Mouse (Mus musculus) CH12F3 (cell line): Measurements from ENCODE around the gene Taco1.
"Not testable (repeated sequence)": the region's sequence is repeated elsewhere in the genome, so short reads cannot be mapped to it uniquely, and the experiment has no call there.

ENCODE experiments used
- in situ Hi-C: fragments of 300-500 bp; cut with MboI; formaldehyde crosslinking; loops from 2 replicates; pipeline ENCODE4 v1.14.3; 2020; ENCODE audit warnings: low sequenced_read_pairs

Taco1 gene

DNA sequence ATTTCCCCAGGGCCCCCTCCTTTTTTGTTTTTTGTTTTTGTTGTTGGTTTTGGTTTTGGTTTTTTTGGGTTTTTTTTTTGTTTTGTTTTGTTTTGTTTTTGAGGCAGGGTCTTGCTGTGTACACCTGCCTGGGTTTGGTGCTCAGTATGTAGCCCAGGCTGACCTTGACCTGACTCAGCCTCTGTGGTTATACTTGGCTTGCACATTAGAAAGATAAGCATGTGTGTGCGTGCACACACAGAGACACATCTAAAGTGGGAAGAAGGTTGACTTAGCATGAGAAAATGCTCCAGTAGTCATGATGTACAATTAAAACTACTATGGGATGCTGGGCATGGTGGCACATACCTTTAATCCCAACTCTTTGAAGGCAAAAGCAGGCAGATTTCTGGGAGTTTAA is 5.3 kb upstream of the Taco1 start:
- in situ Hi-C loops = no loop called here

DNA sequence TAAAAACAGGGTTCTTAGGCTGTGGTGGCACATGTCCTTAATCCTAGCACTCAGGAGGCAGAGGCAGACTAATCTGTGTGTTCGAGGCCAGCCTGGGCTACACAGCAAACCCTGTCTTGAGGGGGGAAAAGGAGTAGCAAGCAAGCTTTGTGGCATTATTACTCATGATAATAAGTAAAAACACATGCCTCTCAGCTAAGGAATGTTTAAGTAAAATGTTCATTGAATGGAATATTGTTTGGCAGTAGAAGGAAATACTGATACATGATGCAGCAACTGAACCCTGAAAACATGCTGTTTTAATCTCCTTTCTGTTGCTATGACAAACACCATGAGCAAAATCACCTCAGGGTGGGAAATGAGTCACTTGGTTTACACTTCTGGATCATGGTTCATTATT is 4.5 kb upstream of the Taco1 start:
- in situ Hi-C loops = no loop called here

DNA sequence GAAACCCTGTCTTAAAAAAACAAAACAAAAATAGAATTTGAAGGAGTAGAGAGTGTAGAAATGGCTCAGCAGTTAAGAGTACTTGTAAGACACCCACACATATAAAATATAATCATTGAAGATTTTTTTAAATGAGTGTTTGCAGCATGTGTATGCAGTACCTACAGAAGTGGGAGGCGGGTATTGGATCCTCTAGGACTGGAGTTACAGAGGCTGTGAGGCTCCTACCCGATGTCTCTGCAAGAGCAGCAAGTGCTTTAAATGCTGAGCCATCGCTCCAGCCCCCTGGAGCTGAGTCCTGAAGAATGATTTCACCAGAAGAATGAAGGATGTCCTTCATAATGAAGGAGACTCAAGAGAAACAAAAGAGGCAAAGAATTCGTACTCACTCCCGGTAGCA is 2.1 kb upstream of the Taco1 start:
- in situ Hi-C loops = no loop called here

DNA sequence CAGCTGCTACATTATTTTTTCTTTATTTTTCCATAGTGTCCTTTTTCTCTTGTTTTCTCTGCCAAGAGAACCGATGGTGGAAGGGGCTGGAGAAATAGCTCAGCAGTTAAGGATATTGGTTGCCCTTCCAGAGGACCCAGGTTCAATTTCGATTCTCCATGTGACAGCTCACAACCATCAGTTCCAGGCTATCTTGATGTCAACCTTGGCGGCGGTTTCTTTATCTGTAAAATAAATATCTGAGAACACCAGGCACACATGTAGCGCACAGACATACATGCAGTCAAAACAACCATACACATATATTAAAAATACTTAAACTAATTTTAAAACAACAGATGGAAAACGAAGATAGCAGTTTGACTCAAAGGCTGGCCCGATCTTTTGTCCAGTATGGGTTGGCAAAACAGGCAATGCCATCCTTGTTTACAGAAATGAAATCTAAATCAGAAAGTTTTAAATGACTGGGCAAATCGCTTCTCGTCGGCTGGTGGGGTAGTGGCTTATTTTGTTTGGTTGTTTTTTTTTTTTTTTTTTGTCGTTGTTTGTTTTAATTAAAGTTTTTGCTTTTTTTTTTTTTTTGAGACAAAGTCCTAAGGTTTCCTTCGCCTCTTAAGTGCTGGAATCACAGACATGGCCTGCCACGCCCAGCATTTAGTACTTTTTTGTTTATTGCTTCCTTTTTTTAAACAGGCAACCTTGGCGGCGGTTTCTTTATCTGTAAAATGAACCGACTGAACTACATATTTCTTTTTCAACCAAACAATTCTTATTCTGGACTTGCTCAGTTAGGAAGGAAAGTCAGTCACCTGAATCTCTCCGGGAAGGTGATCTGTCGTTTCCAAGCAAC is 563 bp upstream of the Taco1 start:
- in situ Hi-C loops = no loop called here

DNA sequence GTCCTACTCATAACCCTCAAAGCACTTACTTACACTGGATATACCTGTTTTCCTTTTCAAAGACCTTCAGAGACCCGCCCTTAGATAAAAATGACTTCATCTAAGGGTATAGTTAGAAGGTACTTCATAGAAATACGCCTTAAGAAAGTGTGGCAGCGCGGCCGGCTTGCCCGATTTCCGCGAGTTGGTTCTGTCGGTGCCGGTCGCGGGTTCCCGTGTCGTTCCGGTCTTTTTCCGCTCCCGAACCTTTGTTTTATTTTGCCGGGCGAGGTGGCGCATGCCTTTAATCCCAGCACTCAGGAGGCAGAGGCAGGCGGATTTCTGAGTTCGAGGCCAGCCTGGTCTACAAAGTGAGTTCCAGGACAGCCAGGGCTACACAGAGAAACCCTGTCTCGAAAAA is 755 bp downstream of the Taco1 start:
- in situ Hi-C loops = not testable (repeated sequence)

DNA sequence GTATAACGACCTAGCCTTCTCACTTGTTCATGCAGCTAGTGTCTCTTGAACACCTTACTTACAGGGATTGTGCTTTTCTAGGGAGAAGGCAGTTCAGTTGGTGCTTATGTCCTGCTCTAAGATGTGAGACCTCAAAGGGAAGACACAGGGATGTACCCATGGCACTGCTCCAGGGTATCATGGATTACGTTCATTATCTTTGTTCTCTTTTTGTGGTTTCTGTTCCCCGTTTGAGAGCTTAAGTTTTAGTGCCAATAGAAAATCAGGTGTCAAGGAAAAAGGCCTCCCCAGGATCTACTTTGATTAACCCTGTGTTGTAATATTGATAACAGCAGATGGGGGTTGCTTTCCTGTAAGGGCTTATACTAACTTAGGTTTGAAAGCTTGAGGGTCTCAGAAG is 7.9 kb downstream of the Taco1 start:
- in situ Hi-C loops = no loop called here

DNA sequence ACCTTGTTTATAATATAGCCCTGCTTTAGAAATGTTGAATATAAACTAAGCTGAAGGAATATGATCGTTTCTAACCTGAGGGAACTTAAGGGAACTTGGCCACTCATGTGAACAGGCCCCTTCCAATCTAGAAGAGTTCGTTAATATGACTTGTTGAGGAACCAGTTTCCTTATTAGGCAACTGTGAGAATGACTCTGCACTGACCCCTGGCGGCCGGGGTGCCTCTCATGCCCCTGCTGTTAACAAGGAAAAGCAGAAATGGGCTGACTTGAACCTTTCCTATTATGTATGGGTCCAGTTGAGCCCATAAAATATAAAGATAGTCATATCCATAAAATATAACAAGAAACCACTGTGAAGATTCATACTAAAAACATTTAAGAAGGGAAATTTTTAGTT is 10.5 kb downstream of the Taco1 start:
- in situ Hi-C loops = no loop called here

DNA sequence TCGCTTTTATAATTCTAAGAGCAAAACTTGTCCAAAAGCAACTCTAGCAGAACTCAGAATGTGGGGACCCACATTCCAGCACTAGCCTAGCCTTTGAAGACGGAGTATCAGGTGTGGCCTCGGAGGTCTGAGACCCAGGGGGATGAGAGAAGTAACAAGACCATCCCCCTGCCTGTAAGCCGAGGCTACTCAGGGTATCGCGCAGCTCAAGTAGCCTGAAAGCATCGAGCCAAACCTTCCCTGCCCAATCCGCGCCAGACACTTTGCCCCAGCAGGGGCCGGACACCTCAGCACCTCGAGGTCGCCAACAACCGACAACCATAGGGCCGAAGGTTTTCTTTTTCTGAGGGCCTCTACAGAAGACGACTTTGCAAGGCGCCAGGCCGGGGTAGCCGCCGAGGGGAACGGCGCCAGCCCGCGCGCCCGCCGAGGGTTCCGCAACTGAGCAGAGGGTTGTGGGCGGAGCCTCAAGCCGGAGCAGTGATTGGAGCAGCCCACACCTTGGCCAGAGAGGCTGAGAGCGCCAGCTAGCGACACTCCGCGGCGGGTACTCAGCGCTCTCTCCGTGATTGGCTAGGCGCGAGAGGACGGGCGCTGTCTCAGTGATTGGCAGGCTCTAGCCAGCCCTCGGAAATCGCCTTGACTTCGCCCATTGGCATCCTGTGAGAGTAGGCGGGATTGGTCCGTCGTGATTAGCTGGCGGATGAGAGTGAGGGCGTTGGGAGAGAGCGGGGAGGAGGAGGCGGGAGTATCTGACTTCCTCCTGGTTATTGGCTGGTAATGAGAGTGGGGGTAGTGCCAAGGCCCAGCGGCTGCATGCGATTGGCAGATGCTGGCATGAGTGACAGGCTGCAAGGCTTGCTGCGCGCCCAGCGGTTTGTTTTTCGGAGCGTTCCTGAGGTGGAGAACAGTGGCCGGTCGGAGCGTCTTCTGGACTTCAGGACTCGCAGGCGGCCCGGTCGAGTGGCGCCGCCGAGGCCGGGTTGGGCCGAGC is 18.1 kb downstream of the Taco1 start, which contains the start of gene Map3k3:
TSS of gene Map3k3 (plus strand) at position 906 of the 994 bp plus-strand sequence.
- in situ Hi-C loops = no loop called here

DNA sequence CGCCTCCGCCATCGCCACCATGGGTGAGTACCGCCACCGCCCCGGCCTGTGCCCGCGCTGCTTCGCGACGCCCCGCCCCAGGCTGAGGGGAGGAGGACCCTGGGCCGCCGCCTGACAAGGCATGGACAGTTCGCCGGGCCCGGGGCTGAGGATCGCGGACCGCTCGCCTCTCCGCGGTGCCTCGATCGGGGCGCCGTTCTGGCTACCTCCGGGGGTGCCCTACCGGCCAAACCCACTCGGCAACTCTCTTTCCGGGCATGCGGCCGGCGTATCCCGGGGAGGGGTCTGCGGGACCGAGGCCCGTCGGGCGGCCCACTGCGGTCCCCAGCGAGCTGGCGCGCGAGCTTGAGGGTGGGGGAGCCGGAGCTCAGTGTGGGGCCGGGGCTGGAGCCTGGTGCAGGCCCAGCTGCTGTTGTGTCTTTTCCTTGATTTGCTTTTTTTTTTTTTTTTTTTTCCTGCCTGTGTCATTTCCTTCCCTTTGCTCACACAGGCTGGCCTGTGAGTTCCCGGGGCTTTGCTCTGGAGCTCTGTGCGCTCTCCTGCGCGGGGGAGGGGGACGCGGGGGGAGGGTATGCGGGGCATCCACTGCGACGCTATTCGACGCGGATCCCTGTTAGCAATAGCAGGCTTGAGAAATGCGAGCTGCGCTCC is 19.2 kb downstream of the Taco1 start:
- in situ Hi-C loops = no loop called here

DNA sequence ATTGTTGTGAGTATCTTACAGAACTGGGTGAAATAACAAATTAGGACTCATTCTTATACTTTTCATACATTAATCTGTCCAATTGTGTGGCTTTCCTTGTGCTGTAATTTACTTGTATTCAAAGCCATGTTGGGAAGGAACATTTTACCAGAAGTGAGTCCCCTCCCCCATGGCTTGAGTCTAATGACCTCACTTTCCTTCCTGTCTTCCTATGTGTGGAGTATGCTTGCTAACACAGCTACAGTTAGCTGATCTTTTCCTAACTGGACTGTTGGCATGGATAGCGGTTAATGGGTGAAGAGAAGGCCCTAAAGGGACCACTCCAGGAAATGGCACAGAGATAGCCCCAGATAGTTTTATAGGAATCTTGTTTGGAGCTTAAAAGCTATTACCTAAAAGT is 32.4 kb downstream of the Taco1 start:
- in situ Hi-C loops = no loop called here

DNA sequence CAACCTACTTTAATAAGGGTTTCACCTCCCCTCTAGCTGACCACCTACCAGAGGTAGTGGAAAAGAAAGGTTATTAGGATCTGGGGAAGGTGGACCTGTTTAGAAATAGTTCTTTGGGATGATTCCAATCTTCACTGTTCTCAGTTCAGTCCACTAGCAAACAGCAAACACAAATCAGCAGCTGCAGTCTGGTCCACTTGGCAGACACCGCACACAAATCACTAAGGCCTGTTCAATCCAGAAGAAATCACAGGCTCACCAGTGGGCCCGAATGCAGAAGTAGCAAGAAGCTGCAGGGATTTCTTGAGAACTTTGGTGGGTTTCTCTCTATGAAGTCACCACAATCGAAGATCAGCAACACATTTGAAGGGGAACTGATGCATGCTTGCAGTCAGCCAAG is 37.0 kb downstream of the Taco1 start:
- in situ Hi-C loops = no loop called here

DNA sequence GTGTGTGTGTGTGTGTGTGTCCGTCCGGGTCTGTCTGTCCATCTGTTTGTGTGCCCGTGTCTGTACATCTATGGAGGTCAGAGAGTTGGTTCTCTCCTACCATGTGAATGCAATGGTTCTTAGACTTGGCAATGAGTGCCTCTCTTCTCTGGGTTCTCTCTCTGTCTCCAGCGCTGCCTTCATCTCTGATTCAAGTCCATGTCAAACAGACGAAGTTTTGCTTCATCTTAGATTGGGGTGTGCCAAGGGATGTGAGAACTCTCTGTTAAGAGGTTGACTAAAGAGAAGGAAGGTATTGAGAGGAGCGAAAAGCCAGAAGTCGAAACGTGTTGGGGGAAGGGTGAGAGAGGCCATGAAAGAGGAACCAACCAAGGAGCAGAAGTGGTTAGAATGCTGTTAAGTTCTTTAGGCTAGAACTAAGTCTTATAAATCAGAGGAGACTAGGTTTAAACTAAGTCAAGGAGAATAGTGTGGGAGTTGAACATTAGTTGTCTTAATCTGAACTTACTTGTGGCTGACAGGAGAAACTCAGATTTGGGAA is 40.3 kb downstream of the Taco1 start:
- in situ Hi-C loops = no loop called here

DNA sequence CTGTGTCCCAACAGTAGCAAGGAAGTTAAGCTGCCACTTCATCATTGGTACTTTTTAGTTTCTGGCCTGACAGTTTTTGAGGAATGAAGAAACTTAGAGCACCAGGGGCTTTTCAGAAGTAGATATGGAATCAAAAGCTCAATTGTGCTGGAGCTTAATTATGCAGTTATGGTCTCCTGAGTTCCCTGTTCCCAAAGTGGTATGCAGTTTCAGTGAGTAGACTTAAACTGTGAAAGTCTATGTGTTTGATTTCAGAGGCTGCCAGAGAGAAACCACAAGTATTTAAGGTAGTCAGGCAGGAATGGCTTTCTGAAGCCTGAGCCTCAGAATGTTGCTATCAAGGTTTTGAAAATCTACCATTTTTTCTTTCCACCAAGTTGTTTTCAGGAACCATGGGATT is 45.8 kb downstream of the Taco1 start:
- in situ Hi-C loops = no loop called here

DNA sequence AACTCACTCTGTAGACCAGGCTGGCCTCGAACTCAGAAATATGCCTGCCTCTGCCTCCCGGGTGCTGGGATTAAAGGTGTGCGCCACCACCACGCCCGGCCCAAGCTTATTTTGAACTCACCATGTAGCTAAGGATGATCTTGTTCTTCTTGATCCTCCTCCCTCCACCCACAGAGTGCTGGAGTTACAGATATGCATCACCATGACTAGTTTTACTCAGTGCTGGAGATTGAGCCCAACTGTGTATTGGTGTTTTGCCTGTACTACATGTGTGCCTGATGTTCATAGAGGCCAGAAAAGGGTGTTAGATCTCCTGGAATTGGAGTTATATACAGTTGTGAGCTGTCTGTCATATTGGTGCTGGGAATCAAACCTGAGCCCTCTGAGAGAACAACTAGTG is 56.4 kb downstream of the Taco1 start:
- in situ Hi-C loops = no loop called here

DNA sequence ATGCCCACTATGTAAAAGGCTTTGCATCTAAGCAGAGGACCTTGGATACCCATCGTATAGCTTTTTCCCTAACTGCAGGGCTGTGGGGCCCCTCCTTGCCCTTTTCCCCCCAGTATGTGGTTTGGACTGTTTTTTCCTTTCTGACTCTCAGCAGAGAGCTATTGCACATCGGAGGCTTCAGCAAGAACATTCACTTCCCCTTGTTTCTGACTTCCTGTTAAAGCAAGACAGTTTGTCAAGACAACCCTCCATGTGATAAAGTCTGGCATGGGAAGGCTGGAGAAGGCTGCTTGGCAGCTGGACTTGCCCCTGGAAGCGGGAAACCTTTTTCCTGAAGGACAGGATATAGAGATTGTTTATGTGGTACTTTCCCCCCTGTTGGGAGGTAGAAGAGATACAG is 56.9 kb downstream of the Taco1 start:
- in situ Hi-C loops = no loop called here
